Mouse (Mus musculus) liver, adult 2 months (tissue): ENCODE measurements at regions not wholly inside any gene's neighbourhood (a gene's known extent, or its start where the extent isn't known, plus 50 kb on each side); places are given as distances from the start of the nearest gene placed in this dataset.

Experiments
- CTCF ChIP-seq: fragments of 200-500 bp; IDR thresholded peaks from 2 replicates; pipeline ENCODE4 v1.5.1; 2011; ENCODE audit warnings: low read depth, low read length, control low read depth
- POLR2A ChIP-seq: fragments of 200-500 bp; IDR thresholded peaks from 2 replicates; pipeline ENCODE4 v1.6.1; 2011; ENCODE audit warnings: low read length, control low read depth; ENCODE audit not compliant: insufficient read depth; ENCODE audit errors: extremely low read depth

GRCm38 (mm10) chr12:107134353-107134752 lies 354.1 kb upstream of the 3110018I06Rik start:
- no peak for TF ChIP-seq CTCF
- TF ChIP-seq POLR2A: no peak
